Mouse (Mus musculus) megakaryocyte, embryonic 14.5 days (primary cell): ENCODE results near the gene Nr2c2ap.

Experiments used
- FLI1 ChIP-seq: IDR thresholded peaks from 2 replicates; pipeline ENCODE4 v1.6.1; 2012; ENCODE audit warnings: low read length, inconsistent platforms, mixed read lengths
- GATA1 ChIP-seq: IDR thresholded peaks from 3 replicates; pipeline ENCODE4 v1.6.1; 2012; ENCODE audit warnings: mixed read lengths, low read length, inconsistent platforms, borderline replicate concordance

GRCm38 (mm10) chr8:70152537-70153257 is 21.6 kb downstream of the Nr2c2ap start:
- TF ChIP-seq GATA1 (no peak), FLI1 (no peak)
